Mouse (Mus musculus) lung, embryonic 14.5 days (tissue): Measurements from ENCODE around the gene Pde4d. TPM values are rescaled to one million over a fixed set of nuclear protein-coding genes. Genes with fewer than 3 reads are reported as not detected.

Experiments used
- ATAC-seq: fragments of 200-750 bp; cut with Nextera tagmentation; 2 replicates; pipeline ENCODE4 v1.8.0; 2017; ENCODE audit warnings: mild to moderate bottlenecking, moderate TSS enrichment, moderate library complexity; ENCODE audit not compliant: insufficient read depth
- DNase-seq: peaks from one replicate; pipeline ENCODE4 v3.0.0-alpha.2; 2015
- H3K27ac ChIP-seq: fragments of 300-500 bp; sonication (generic); 2 replicates; pipeline ENCODE4 v1.5.1; 2014; ENCODE audit warnings: low read depth, mild to moderate bottlenecking, moderate library complexity
- H3K27me3 ChIP-seq: fragments of 300-500 bp; sonication (generic); 2 replicates; pipeline ENCODE4 v1.6.1; 2014; ENCODE audit warnings: low read length, control low read depth; ENCODE audit not compliant: insufficient read depth
- H3K36me3 ChIP-seq: fragments of 300-500 bp; sonication (generic); 2 replicates; pipeline ENCODE4 v1.6.1; 2014; ENCODE audit warnings: control low read depth; ENCODE audit not compliant: insufficient read depth
- H3K4me1 ChIP-seq: fragments of 300-500 bp; sonication (generic); 2 replicates; pipeline ENCODE4 v1.6.1; 2014; ENCODE audit warnings: antibody characterized with exemption, control low read depth; ENCODE audit not compliant: insufficient read depth
- H3K4me2 ChIP-seq: fragments of 300-500 bp; sonication (generic); 2 replicates; pipeline ENCODE4 v1.6.1; 2014; ENCODE audit warnings: mild to moderate bottlenecking
- H3K4me3 ChIP-seq: fragments of 300-500 bp; sonication (generic); 2 replicates; pipeline ENCODE4 v1.5.1; 2014; ENCODE audit warnings: low read depth, low read length
- H3K9ac ChIP-seq: fragments of 300-500 bp; sonication (generic); 2 replicates; pipeline ENCODE4 v1.6.1; 2014
- H3K9me3 ChIP-seq: fragments of 300-500 bp; sonication (generic); 2 replicates; pipeline ENCODE4 v1.6.1; 2016; ENCODE audit warnings: low read depth, low read length, control low read depth
- CTCF ChIP-seq: IDR thresholded peaks from 2 replicates; pipeline ENCODE4 v1.5.1; 2016; ENCODE audit warnings: antibody characterized with exemption, low read depth
- WGBS: fragments of 180-500 bp; shearing (Covaris S2); extraction: QIAGEN DNeasy Blood & Tissue Kit; methylation state at CpG from one replicate; pipeline ENCODE4 v1.1.7; 2014; 5-methylcytosine and 5-hydroxymethylcytosine counted together
- polyA plus RNA-seq: library from polyadenylated mRNA; unstranded; fragments of >200 nt; fragmentation: Nextera tagmentation; extraction: Ambion mirVana; gene quantifications from 2 replicates; pipeline ENCODE4 v1.2.1, GENCODE M21; 2014

Gene Pde4d
- polyA plus RNA-seq, 1 experiment from 2014 or later = 16.2 TPM

DNA sequence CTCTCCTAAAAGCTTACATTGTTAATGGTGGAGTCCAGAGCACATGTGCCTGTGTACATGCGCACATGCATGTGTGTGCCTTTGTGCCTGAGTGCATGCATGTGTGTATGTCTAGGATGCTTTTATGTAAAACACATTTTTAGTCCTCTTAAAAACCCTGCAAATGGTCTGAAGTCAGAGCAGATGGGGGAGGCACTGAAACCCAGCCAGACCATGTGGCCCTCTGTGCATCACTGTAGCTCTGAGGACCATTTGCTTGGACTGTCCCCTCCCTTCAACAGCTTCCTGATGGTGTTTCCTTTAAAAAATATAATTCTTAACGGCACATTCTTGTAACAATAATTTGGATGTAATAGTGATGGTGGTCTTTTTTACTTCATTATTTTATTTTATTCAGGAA, 1177.5 kb downstream of the Pde4d start:
- H3K9me3 ChIP-seq = no peaks in the 10 kb centered on the region
- H3K4me3 ChIP-seq = no peak overlapping the region
- WGBS = 68% methylated on average over 2 of the region's 2 CpGs
- H3K9ac ChIP-seq = no peak overlapping the region
- no peaks in the 10 kb centered on the region for H3K27me3 ChIP-seq
- DNase-seq (no peak), ATAC-seq (no peak)
- H3K27ac ChIP-seq = no peak overlapping the region
- H3K4me2 ChIP-seq = no peak overlapping the region
- no peak for TF ChIP-seq CTCF
- no peaks in the 10 kb centered on the region for H3K36me3 ChIP-seq
- H3K4me1 ChIP-seq = peaks cover 14% of the 10 kb centered on the region

DNA sequence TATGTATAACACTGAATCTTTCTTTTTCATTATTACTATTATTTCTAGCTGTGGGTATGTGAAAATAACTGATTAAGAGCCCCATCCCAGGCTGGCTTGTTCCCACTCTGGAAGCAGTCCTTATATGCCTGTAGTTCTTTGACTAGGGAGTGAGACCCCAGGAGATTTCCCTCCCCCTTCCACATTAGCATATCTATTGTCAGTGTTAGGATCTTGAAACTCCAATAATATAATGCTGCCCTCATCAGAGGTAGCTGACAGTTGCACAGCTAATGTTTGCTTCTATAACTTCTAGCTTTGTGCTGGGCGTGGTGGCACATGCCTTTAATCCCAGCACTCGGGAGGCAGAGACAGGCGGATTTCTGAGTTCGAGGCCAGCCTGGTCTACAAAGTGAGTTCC, 1178.9 kb downstream of the Pde4d start:
- DNase-seq (no peak), ATAC-seq (no peak)
- Histone ChIP-seq H3K9ac (no peak overlapping the region), H3K9me3 (no peaks in the 10 kb centered on the region), H3K27me3 (no peaks in the 10 kb centered on the region), H3K4me1 (peaks cover 21% of the 10 kb centered on the region), H3K4me3 (no peak overlapping the region), H3K36me3 (no peaks in the 10 kb centered on the region), H3K4me2 (no peak overlapping the region), H3K27ac (no peak overlapping the region)
- WGBS = 80% methylated on average over 4 of the region's 4 CpGs
- TF ChIP-seq CTCF = no peak

DNA sequence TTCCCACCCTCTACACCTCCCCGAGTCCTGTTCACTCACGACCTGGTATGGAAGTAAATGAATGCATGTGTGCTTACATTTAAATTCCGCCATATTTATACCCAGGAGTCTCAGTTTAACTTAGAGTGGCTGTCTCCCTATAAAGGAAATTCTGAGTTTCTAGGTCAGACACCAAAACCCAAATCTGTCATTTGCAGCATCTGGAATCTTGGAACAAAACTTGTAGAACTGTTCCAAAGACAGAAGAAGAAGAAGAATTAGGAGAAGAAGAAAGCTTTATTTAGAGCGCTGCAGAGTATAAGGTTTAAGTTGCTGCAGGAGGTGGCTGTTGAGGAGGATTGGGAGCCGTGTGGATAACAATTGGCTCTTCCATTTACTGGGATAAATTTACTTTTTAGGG, 1179.5 kb downstream of the Pde4d start:
- 80% methylated on average over 5 of the region's 5 CpGs for WGBS
- Histone ChIP-seq H3K4me1 (peaks cover 21% of the 10 kb centered on the region), H3K27me3 (no peaks in the 10 kb centered on the region), H3K9me3 (no peaks in the 10 kb centered on the region), H3K36me3 (no peaks in the 10 kb centered on the region), H3K4me3 (no peak overlapping the region), H3K9ac (no peak overlapping the region), H3K27ac (no peak overlapping the region), H3K4me2 (no peak overlapping the region)
- TF ChIP-seq CTCF = no peak
- no peak for ATAC-seq
- DNase-seq = no peak

DNA sequence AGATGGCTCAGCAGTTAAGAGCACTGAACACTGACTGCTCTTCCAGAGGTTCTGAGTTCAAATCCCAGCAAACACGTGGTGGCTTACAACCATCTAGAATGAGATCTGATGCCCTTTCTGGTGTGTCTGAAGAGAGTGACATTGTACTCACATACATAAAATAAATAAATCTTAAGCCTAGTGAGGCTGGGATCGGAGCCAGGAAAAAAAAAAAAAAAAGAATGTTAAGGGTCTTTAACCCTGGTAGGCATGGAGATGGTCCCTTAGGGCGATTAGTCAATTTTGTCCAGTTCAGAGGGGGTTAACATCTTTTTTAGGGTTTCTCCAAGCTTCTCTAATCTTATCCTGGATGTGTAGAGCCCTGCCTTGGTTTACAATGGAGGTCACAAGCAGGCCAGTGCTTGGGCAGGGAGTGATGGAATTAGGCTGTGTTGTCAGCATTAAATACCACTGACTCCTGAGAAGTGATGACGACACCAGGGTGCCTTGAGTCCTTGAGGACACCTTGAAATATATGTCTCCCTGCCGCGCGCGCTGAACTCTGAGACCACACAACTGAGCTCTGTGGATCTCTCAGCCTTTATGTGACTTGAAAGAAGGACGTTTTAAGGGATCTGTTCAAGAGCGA, 1181.8 kb downstream of the Pde4d start:
- H3K4me2 ChIP-seq = peak overlapping the region; percentile 29; the same call in 1 of the 2 replicates
- H3K4me1 ChIP-seq = peaks cover 25% of the 10 kb centered on the region
- no peak for TF ChIP-seq CTCF
- peak; percentile 41; the same call in 1 of the 2 replicates for ATAC-seq
- no peak overlapping the region for H3K9ac ChIP-seq
- DNase-seq = peak; percentile 71
- 9% methylated on average over 10 of the region's 10 CpGs for WGBS
- no peaks in the 10 kb centered on the region for H3K9me3 ChIP-seq
- no peaks in the 10 kb centered on the region for H3K27me3 ChIP-seq
- no peak overlapping the region for H3K4me3 ChIP-seq
- no peaks in the 10 kb centered on the region for H3K36me3 ChIP-seq
- peak overlapping the region; percentile 60; the same call in 1 of the 2 replicates for H3K27ac ChIP-seq

DNA sequence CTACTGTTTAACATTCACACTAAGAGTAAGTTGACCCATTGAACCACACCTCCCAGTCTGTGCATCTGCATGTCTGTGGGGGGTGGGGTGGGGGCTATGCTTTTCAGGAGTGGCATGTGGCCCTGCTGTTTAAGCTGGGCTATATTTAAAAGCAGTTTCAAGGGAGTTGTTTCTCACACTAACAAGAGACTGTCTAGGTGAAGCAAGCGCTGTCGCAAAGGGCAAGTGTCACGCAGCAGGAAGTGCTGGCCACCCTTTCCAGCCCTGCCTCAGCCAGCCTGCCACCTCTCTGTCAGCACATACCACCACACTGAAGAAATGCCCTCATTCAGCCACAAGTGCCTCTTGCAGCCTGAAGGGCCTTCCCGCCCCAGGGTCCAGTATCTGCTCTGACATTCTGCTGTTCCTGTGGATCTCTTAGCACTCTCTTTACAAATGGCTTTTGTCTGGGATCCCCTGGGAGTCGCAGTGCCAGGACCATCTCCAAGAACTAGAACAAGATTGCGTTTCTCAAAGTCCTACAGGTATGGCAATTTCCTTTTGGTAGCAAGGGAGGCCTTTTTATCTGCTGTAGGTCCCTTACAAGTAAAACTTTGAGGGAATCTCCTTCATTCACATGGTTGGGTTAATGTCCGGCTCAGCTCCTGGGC, 1182.8 kb downstream of the Pde4d start:
- Histone ChIP-seq H3K9me3 (no peaks in the 10 kb centered on the region), H3K27me3 (no peaks in the 10 kb centered on the region), H3K4me1 (peaks cover 25% of the 10 kb centered on the region), H3K9ac (no peak overlapping the region), H3K36me3 (no peaks in the 10 kb centered on the region), H3K4me2 (peak overlapping the region; percentile 37; the same call in 1 of the 2 replicates), H3K27ac (peak overlapping the region; percentile 74; the same call in 1 of the 2 replicates), H3K4me3 (peak overlapping the region; percentile 3; the same call in 1 of the 2 replicates)
- 22% methylated on average over 7 of the region's 7 CpGs for WGBS
- ATAC-seq (peak; percentile 75), DNase-seq (no peak)
- TF ChIP-seq CTCF = 0 out of 2 replicates have a peak, but pooled peaks have one; percentile 17

DNA sequence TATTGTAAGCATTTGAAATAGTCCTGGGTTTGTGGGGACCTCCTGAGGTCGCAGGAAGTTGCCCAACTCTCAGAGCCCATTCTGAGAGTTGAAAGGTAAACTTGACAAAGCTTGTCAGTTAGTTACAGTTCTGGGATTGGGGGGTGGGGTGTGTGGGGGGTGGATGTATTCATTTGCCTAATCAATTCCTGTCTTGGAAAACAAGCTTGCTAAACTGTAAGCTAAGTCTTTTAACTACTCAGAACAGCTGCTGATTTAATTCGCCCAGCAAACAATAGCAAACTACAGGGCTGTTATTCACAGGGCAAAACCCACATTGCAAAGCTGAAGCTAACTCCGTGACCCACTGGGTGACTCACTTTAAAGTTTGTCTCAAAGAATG, 1183.3 kb downstream of the Pde4d start:
- H3K4me2 ChIP-seq = 0 out of 2 replicates have a peak overlapping the region, but pooled peaks have one; percentile 14
- 0 out of 2 replicates have a peak overlapping the region, but pooled peaks have one; percentile 3 for H3K4me3 ChIP-seq
- no peak for DNase-seq
- H3K36me3 ChIP-seq = no peaks in the 10 kb centered on the region
- 37% methylated on average over 3 of the region's 3 CpGs for WGBS
- H3K27ac ChIP-seq = peak overlapping the region; percentile 74; the same call in 1 of the 2 replicates
- H3K9ac ChIP-seq = no peak overlapping the region
- no peak for ATAC-seq
- H3K9me3 ChIP-seq = no peaks in the 10 kb centered on the region
- H3K4me1 ChIP-seq = peaks cover 25% of the 10 kb centered on the region
- TF ChIP-seq CTCF = no peak
- H3K27me3 ChIP-seq = no peaks in the 10 kb centered on the region

DNA sequence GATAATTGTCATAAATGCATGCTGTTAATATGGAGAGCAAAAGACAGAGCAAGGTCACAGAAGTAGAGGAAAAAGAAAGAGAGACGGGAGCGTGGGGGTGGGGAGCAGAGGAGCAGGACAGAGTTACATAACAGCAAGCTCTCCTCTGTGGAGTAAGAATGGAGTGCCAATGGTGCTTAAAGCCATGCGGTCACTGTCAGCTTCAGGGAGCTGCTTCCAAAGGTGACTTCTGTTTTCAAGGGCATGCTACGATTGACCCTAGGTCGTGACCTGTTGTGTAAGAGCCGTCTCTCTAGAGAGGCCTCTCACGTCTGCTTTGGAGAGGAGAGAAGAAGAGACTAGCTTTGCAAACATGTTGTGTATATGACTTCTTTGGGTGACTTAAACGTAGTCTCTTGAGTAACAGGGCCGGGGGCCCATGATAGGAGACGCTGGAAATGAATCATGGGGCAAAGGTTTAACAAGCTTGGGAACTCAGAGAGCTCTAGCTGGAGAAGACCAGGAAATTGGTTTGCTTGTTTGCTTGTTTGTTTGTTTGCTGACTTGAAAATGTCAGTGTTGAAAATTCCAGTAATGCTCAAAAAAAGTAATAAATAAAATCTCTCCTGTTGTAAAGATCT, 1186.3 kb downstream of the Pde4d start:
- no peaks in the 10 kb centered on the region for H3K36me3 ChIP-seq
- no peaks in the 10 kb centered on the region for H3K27me3 ChIP-seq
- no peaks in the 10 kb centered on the region for H3K9me3 ChIP-seq
- no peak for TF ChIP-seq CTCF
- H3K9ac ChIP-seq = no peak overlapping the region
- ATAC-seq (no peak), DNase-seq (no peak)
- no peak overlapping the region for H3K4me2 ChIP-seq
- H3K4me1 ChIP-seq = peaks cover 22% of the 10 kb centered on the region
- WGBS = 65% methylated on average over 10 of the region's 10 CpGs
- no peak overlapping the region for H3K4me3 ChIP-seq
- H3K27ac ChIP-seq = no peak overlapping the region
